Mouse (Mus musculus) forebrain, postnatal 0 days (tissue): ENCODE results near the gene Ugt1a8. TPM values are rescaled to one million over a fixed set of nuclear protein-coding genes. Genes with fewer than 3 reads are reported as not detected.
"Not testable (repeated sequence)": the region's sequence is repeated elsewhere in the genome, so short reads cannot be mapped to it uniquely, and the experiment has no call there.

ENCODE experiments used
- ATAC-seq: fragments of 200-750 bp; cut with Nextera tagmentation; 2 replicates; pipeline ENCODE4 v1.8.0; 2017; ENCODE audit warnings: mild to moderate bottlenecking, moderate library complexity
- DNase-seq: peaks from one replicate; pipeline ENCODE4 v3.0.0-alpha.2; 2015
- H3K27ac ChIP-seq: fragments of 300-500 bp; sonication (generic); 2 replicates; pipeline ENCODE4 v1.5.1; 2014; ENCODE audit warnings: low read depth, mild to moderate bottlenecking, antibody characterized with exemption, low read length, moderate library complexity, mixed read lengths
- H3K27me3 ChIP-seq: fragments of 300-500 bp; sonication (generic); 2 replicates; pipeline ENCODE4 v1.6.1; 2014; ENCODE audit warnings: mild to moderate bottlenecking, low read length, mixed read lengths; ENCODE audit not compliant: insufficient read depth
- H3K36me3 ChIP-seq: fragments of 300-500 bp; sonication (generic); 2 replicates; pipeline ENCODE4 v1.6.1; 2014; ENCODE audit warnings: mild to moderate bottlenecking, moderate library complexity; ENCODE audit not compliant: insufficient read depth
- H3K4me1 ChIP-seq: fragments of 300-500 bp; sonication (generic); 2 replicates; pipeline ENCODE4 v1.6.1; 2014; ENCODE audit warnings: antibody characterized with exemption; ENCODE audit not compliant: insufficient read depth
- H3K4me2 ChIP-seq: fragments of 300-500 bp; sonication (generic); 2 replicates; pipeline ENCODE4 v1.6.1; 2014; ENCODE audit warnings: low read depth, mild to moderate bottlenecking, moderate library complexity
- H3K4me3 ChIP-seq: fragments of 300-500 bp; sonication (generic); 2 replicates; pipeline ENCODE4 v1.5.1; 2014; ENCODE audit warnings: low read depth, low read length, mixed read lengths
- H3K9ac ChIP-seq: fragments of 300-500 bp; sonication (generic); 2 replicates; pipeline ENCODE4 v1.6.1; 2014; ENCODE audit warnings: mild to moderate bottlenecking
- H3K9me3 ChIP-seq: fragments of 300-500 bp; sonication (generic); 2 replicates; pipeline ENCODE4 v1.6.1; 2016; ENCODE audit warnings: low read length
- CTCF ChIP-seq: sonication (generic); IDR thresholded peaks from 2 replicates; pipeline ENCODE4 v1.5.1; 2016; ENCODE audit warnings: antibody characterized with exemption, control low read depth, low read depth
- WGBS: fragments of 180-500 bp; shearing (Covaris S2); extraction: QIAGEN DNeasy Blood & Tissue Kit; methylation state at CpG from one replicate; pipeline ENCODE4 v1.1.7; 2014; 5-methylcytosine and 5-hydroxymethylcytosine counted together
- polyA plus RNA-seq: library from polyadenylated mRNA; unstranded; fragments of >200 nt; fragmentation: Nextera tagmentation; extraction: Ambion mirVana; gene quantifications from 2 replicates; pipeline ENCODE4 v1.2.1, GENCODE M21; 2015
- total RNA-seq: library from RNA; depleted of rRNA; stranded (reverse); fragments of >200 nt; gene quantifications from 2 replicates; pipeline ENCODE4 v1.2.3, GENCODE M21; 2014

Gene Ugt1a8
- total and polyA plus RNA-seq, 2 experiments from 2014 or later: not detected

GRCm38 (mm10) chr1:88136646-88137045 is 49.0 kb downstream of the Ugt1a8 start:
- no peak for TF ChIP-seq CTCF
- H3K9ac ChIP-seq: no peak overlapping the region
- 60% methylated on average over 2 of the region's 2 CpGs for WGBS
- no peaks in the 10 kb centered on the region for H3K4me1 ChIP-seq
- H3K36me3 ChIP-seq: no peaks in the 10 kb centered on the region
- H3K27ac ChIP-seq: no peak overlapping the region
- no peaks in the 10 kb centered on the region for H3K9me3 ChIP-seq
- ATAC-seq: no peak
- no peak overlapping the region for H3K4me2 ChIP-seq
- no peak overlapping the region for H3K4me3 ChIP-seq
- H3K27me3 ChIP-seq: no peaks in the 10 kb centered on the region
- no peak for DNase-seq

- ATAC-seq: no peak
- Histone ChIP-seq H3K4me3 (no peak overlapping the region), H3K27ac (no peak overlapping the region), H3K9me3 (no peaks in the 10 kb centered on the region), H3K4me1 (no peaks in the 10 kb centered on the region), H3K36me3 (no peaks in the 10 kb centered on the region), H3K9ac (no peak overlapping the region), H3K27me3 (no peaks in the 10 kb centered on the region), H3K4me2 (no peak overlapping the region)
- WGBS: 94% methylated on average over 3 of the region's 3 CpGs
- no peak for TF ChIP-seq CTCF
- no peak for DNase-seq
These were observed 49.7 kb downstream of the Ugt1a8 start for GRCm38 (mm10) chr1:88137264-88137663.

GRCm38 (mm10) chr1:88138145-88138544 is 50.5 kb downstream of the Ugt1a8 start:
- Histone ChIP-seq H3K4me3 (no peak overlapping the region), H3K4me1 (no peaks in the 10 kb centered on the region), H3K36me3 (no peaks in the 10 kb centered on the region), H3K27ac (no peak overlapping the region), H3K4me2 (no peak overlapping the region), H3K9me3 (no peaks in the 10 kb centered on the region), H3K27me3 (no peaks in the 10 kb centered on the region), H3K9ac (no peak overlapping the region)
- no peak for TF ChIP-seq CTCF
- ATAC-seq (no peak), DNase-seq (no peak)
- WGBS: 93% methylated on average over 1 of the region's 1 CpGs

- H3K36me3 ChIP-seq, H3K9me3 ChIP-seq, H3K4me1 ChIP-seq, ATAC-seq, DNase-seq, H3K4me2 ChIP-seq, H3K4me3 ChIP-seq, H3K27ac ChIP-seq, H3K27me3 ChIP-seq, H3K9ac ChIP-seq: not testable (repeated sequence)
- 40% methylated on average over 1 of the region's 1 CpGs for WGBS
These were observed 52.9 kb downstream of the Ugt1a8 start for GRCm38 (mm10) chr1:88140492-88140891.

GRCm38 (mm10) chr1:88143966-88144675 is 56.5 kb downstream of the Ugt1a8 start:
- not testable (repeated sequence) for H3K4me2 ChIP-seq, H3K27ac ChIP-seq, H3K36me3 ChIP-seq, H3K4me1 ChIP-seq, H3K9me3 ChIP-seq, H3K27me3 ChIP-seq, H3K4me3 ChIP-seq, H3K9ac ChIP-seq
- TF ChIP-seq CTCF: peak; percentile 44; the same call in 1 of the 2 replicates
- 2% methylated on average over 5 of the region's 5 CpGs for whole genome bisulfite sequencing
- ATAC-seq (peak; percentile 61), DNase-seq (peak; percentile 24)

GRCm38 (mm10) chr1:88145278-88145677 is 57.7 kb downstream of the Ugt1a8 start:
- peak; percentile 32 for TF ChIP-seq CTCF
- not testable (repeated sequence) for ATAC-seq, DNase-seq, H3K27ac ChIP-seq, H3K9me3 ChIP-seq, H3K36me3 ChIP-seq, H3K27me3 ChIP-seq, H3K4me1 ChIP-seq, H3K4me2 ChIP-seq, H3K9ac ChIP-seq, H3K4me3 ChIP-seq
- WGBS: 71% methylated on average over 2 of the region's 2 CpGs

GRCm38 (mm10) chr1:88150133-88150532 is 62.5 kb downstream of the Ugt1a8 start:
- not testable (repeated sequence) for H3K4me3 ChIP-seq, H3K36me3 ChIP-seq, H3K9ac ChIP-seq, DNase-seq, H3K9me3 ChIP-seq, H3K4me1 ChIP-seq, H3K27ac ChIP-seq, H3K4me2 ChIP-seq, H3K27me3 ChIP-seq
- WGBS: 75% methylated on average over 2 of the region's 2 CpGs
- TF ChIP-seq CTCF: peak; percentile 56
- peak; percentile 61; the same call in 1 of the 2 replicates for ATAC-seq
